Mouse (Mus musculus): Measurements from ENCODE around the gene Adam19. TPM values are rescaled to one million over a fixed set of nuclear protein-coding genes. Genes with fewer than 3 reads are reported as not detected.

Adam19 gene
- polyA plus RNA-seq, 1 experiment = 22.8 TPM

DNA sequence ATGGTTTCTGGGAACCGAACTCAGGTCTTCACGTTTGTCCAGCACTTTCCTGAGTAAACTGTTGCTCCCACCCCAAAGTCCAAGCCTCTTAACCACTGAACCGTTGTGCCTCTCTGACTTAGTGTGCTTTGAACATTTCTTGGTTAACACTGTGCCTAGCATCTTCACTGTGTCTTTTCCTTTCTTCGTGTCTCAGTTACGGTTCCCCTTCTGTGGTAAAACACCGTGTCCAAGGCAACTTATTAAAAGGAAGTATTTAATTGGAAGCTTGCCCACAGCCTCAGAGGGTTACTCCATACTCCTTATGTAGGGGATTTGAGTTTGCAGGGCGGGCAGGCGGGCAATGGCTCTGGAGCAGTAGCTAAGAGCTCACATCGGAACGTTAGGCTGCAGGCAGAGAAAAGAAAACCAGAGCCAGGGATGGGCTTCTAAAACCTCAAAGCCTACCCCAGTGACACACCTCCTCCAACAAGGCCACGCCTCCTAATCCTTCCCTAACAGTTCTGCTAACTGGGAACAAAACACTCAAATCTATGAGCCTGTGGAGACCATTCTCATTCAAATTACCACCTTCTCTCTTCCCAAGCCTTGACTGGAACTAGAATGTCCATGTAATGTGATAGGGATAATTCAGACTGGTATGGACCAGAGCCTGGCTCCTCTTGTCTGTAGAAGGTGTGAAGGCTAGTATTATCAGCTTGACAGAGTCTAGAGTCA lies 20.8 kb downstream of the Adam19 start:
- TF ChIP-seq CTCF (IDR thresholded peaks at IDR 0.05; ENCODE audit: borderline replicate concordance, extremely low read depth, insufficient read depth, insufficient read length) (no peak), POLR2A (IDR thresholded peaks at IDR 0.05; ENCODE audit: borderline replicate concordance, extremely low read depth, insufficient read depth, insufficient read length, poor library complexity, severe bottlenecking) (no peak)
- DNase-seq (ENCODE audit: low read depth) = no peak

GRCm38 (mm10) chr11:46077304-46077703 lies 21.5 kb downstream of the Adam19 start:
- DNase-seq (ENCODE audit: low read depth) = no peak
- TF ChIP-seq POLR2A (IDR thresholded peaks at IDR 0.05; ENCODE audit: borderline replicate concordance, extremely low read depth, insufficient read depth, insufficient read length, poor library complexity, severe bottlenecking) (no peak), CTCF (IDR thresholded peaks at IDR 0.05; ENCODE audit: borderline replicate concordance, extremely low read depth, insufficient read depth, insufficient read length) (no peak)

- TF ChIP-seq POLR2A (IDR thresholded peaks at IDR 0.05; ENCODE audit: borderline replicate concordance, extremely low read depth, insufficient read depth, insufficient read length, poor library complexity, severe bottlenecking) = no peak
- no peak for TF ChIP-seq CTCF (IDR thresholded peaks at IDR 0.05; ENCODE audit: borderline replicate concordance, extremely low read depth, insufficient read depth, insufficient read length)
- no peak for DNase-seq (ENCODE audit: low read depth)
Measured at GRCm38 (mm10) chr11:46077732-46078375, 22.1 kb downstream of the Adam19 start.

- TF ChIP-seq CTCF (IDR thresholded peaks at IDR 0.05; ENCODE audit: borderline replicate concordance, extremely low read depth, insufficient read depth, insufficient read length) (no peak), POLR2A (IDR thresholded peaks at IDR 0.05; ENCODE audit: borderline replicate concordance, extremely low read depth, insufficient read depth, insufficient read length, poor library complexity, severe bottlenecking) (no peak)
- no peak for DNase-seq (ENCODE audit: low read depth)
Measured at GRCm38 (mm10) chr11:46081075-46081474, 25.3 kb downstream of the Adam19 start.

- TF ChIP-seq POLR2A (IDR thresholded peaks at IDR 0.05; ENCODE audit: borderline replicate concordance, extremely low read depth, insufficient read depth, insufficient read length, poor library complexity, severe bottlenecking) (no peak), CTCF (IDR thresholded peaks at IDR 0.05; ENCODE audit: borderline replicate concordance, extremely low read depth, insufficient read depth, insufficient read length) (no peak)
- DNase-seq (ENCODE audit: low read depth) = no peak
Measured at GRCm38 (mm10) chr11:46083405-46083804, 27.6 kb downstream of the Adam19 start.

GRCm38 (mm10) chr11:46083835-46084444 lies 28.1 kb downstream of the Adam19 start:
- DNase-seq (ENCODE audit: low read depth) = no peak
- TF ChIP-seq POLR2A (IDR thresholded peaks at IDR 0.05; ENCODE audit: borderline replicate concordance, extremely low read depth, insufficient read depth, insufficient read length, poor library complexity, severe bottlenecking) = no peak
- no peak for TF ChIP-seq CTCF (IDR thresholded peaks at IDR 0.05; ENCODE audit: borderline replicate concordance, extremely low read depth, insufficient read depth, insufficient read length)

GRCm38 (mm10) chr11:46084568-46084967 lies 28.8 kb downstream of the Adam19 start:
- TF ChIP-seq CTCF (IDR thresholded peaks at IDR 0.05; ENCODE audit: borderline replicate concordance, extremely low read depth, insufficient read depth, insufficient read length) (no peak), POLR2A (IDR thresholded peaks at IDR 0.05; ENCODE audit: borderline replicate concordance, extremely low read depth, insufficient read depth, insufficient read length, poor library complexity, severe bottlenecking) (no peak)
- DNase-seq (ENCODE audit: low read depth) = no peak

GRCm38 (mm10) chr11:46085398-46086163 lies 29.8 kb downstream of the Adam19 start:
- no peak for DNase-seq (ENCODE audit: low read depth)
- TF ChIP-seq POLR2A (IDR thresholded peaks at IDR 0.05; ENCODE audit: borderline replicate concordance, extremely low read depth, insufficient read depth, insufficient read length, poor library complexity, severe bottlenecking) = no peak
- no peak for TF ChIP-seq CTCF (IDR thresholded peaks at IDR 0.05; ENCODE audit: borderline replicate concordance, extremely low read depth, insufficient read depth, insufficient read length)

DNA sequence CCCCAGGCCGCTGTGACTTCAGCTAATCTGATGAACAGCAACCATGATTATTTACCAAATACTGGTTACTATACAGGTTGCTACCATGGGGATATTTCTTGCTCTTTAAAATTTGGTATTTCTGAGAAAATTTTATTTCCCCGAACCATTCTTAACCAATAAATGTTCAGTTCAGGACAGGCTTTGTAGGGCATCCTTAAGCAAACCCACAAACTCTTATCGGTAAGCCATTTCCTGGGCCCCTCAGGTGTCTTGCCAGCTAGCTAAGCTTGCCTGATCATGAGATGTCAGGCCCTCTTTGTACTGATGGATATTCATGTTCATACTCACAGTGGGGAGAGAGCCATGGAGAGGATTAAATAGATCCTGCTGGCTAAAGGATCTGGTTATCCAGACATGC lies 30.7 kb downstream of the Adam19 start:
- DNase-seq (ENCODE audit: low read depth) = no peak
- TF ChIP-seq POLR2A (IDR thresholded peaks at IDR 0.05; ENCODE audit: borderline replicate concordance, extremely low read depth, insufficient read depth, insufficient read length, poor library complexity, severe bottlenecking) (no peak), CTCF (IDR thresholded peaks at IDR 0.05; ENCODE audit: borderline replicate concordance, extremely low read depth, insufficient read depth, insufficient read length) (no peak)

DNA sequence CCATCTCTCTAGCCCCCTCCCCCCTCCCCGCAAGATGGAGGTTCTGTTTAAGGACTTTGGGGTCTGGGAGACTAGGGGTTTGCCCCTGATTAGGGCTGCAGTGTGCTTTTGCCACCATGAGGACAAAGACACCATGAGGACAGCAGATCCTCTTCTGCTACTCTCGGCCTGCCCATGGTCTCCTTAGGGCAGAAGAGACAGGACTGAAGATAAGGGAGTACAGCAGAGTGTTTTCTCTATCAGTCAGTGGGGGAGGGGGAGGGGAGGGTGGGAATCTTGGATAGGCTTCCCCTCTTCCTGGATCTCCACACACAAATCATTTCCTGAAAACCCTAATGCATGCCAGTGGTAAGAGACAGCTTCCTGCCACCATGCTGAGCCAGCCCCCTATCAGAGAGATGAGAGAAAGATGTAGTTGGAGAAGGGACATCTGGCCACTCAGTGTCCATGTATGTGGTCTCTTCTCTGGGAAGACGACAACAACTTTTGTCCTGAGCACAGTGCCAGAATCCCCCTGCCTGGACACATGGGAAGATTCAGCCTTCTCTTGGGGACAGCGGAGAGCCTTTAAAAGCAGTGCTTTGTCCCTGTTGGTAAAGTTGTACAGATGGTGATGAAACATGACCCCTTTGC lies 33.4 kb downstream of the Adam19 start:
- no peak for DNase-seq (ENCODE audit: low read depth)
- TF ChIP-seq POLR2A (IDR thresholded peaks at IDR 0.05; ENCODE audit: borderline replicate concordance, extremely low read depth, insufficient read depth, insufficient read length, poor library complexity, severe bottlenecking) (no peak), CTCF (IDR thresholded peaks at IDR 0.05; ENCODE audit: borderline replicate concordance, extremely low read depth, insufficient read depth, insufficient read length) (no peak)

Measured in brain, embryonic 14.5 days (tissue).